Mouse (Mus musculus) cortical plate, adult 2 months (tissue): ENCODE data around the gene Spdye4a.
"Not testable (repeated sequence)": the region's sequence is repeated elsewhere in the genome, so short reads cannot be mapped to it uniquely, and the experiment has no call there.

ENCODE experiments used
- CTCF ChIP-seq: fragments of 200-500 bp; IDR thresholded peaks from 2 replicates; pipeline ENCODE4 v1.5.1; 2011; ENCODE audit warnings: mild to moderate bottlenecking, control low read depth, low read length; ENCODE audit not compliant: insufficient read depth; ENCODE audit errors: extremely low read depth
- POLR2A ChIP-seq: fragments of 200-500 bp; IDR thresholded peaks from 2 replicates; pipeline ENCODE4 v1.6.1; 2011; ENCODE audit warnings: mild to moderate bottlenecking, low read length, control low read depth; ENCODE audit not compliant: insufficient read depth; ENCODE audit errors: extremely low read depth

DNA sequence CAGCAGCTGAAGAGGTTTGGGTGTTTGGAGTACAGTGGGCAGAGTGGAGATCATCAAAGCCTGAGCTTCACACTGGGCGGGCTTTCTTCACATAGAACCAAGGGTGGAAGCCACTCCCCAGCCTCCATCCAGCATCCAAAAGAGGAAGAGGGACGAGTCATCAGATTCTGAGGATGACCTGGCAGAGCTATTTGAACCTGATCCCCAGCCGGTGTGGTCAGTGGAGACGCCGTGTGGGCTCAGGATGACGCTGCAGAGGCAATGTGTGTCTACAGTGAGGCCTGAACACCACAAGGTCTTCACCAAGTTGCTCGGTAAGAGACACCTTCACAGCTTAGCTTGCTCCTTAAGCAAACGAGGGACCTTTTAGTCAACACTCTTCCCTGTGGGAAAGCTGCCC is 31.9 kb downstream of the Spdye4a start:
- not testable (repeated sequence) for TF ChIP-seq POLR2A, CTCF
